Mouse (Mus musculus) kidney, postnatal 25 days (tissue): Measurements from ENCODE around the gene Crmp1.

Experiments
- DNase-seq, 2 experiments: peaks; one replicate each; pipeline ENCODE4 v3.0.0; 2021; ENCODE audit warnings: mixed read lengths in 2 of 2

The Crmp1 gene

GRCm38 (mm10) chr5:37241651-37242151 lies at the start of gene Crmp1:
Gene Crmp1 (plus strand): TSS chr5:37241940.
- no peak for DNase-seq

GRCm38 (mm10) chr5:37196196-37196595 lies 45.5 kb upstream of the Crmp1 start:
- DNase-seq = peak in 1 of 2 experiments; percentile 21

DNA sequence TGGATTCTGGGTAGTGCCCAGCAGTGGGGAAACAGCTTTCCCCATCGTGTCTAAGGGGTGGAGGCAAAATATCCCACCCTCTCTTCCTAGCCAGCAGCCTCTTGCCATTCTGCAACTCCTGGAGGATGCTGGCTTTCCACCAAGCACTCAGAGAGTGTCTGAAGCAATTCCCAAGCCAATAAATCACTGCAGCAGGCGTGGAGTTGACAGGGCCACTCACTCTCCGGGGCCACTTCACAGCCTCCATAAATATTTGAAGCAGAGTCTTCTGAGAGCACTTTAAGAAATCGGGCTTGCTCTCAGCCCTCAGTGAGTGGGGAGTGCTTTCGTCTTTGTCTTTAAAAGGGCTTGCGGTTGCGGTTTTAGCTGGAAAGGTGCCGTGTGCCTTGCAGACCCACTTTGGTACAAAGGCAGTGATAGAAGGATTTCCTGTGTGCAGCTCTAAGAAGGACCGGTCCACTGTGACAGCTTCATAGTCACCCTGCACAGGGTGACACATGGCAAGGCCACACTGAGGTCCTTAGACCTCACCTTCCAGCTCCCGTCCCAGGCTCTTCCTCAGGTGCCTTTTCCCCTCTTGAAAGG lies 45.0 kb upstream of the Crmp1 start:
- DNase-seq = peak in 1 of 2 experiments; percentile 18

DNA sequence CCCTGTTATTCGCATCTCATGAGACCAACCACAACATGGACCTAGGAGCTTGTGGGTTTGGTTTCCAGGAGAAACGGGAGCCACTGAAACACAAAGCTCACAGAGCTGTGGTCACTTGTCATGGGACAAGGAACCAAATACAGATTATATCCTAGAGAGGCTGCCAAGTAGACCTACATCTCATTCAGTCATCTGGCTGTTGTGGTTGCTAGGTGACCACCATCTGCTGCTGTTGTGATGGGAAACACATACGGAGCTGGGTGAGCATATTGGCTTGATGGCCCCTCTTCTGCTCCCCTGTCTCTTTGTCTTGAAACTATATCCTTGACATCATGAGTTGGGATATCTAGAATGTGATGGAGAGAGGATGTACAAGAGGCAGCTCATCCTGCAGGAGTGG lies 44.3 kb upstream of the Crmp1 start:
- no peak for DNase-seq

DNA sequence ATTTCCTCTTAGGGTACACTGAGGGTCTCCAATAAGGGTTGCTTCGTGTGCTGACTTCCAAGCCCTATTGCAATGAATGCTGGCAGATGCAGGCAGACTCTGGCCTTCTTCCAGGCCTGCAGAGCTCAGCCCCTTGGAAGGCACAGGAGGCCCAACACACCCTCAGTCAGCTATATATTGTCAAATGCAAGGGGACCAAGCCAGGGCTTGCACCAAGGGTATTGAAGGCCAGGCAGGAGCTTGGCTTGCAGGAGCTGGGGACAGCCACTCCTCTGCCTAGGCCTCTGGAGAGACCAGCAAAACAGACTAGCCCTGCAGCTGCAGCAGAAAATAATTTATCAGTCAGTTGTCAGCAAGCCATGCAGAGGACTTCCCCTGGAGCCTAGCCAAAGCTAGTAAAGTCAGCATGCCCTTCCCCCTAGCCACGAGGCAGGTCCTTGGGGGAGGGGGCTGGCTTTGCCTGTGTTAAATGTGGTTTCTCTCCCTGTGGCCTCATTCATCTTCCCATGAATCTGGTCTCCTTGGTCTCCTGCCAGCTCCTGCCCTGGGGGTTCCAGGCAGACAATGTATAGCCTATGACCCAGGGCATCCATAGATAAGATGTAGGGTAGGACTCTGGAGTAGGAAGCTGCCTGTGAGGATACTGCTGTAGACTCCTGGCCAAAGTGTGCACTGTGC lies 43.6 kb upstream of the Crmp1 start:
- DNase-seq = peak in 1 of 2 experiments; percentile 24

- no peak for DNase-seq
Measured at GRCm38 (mm10) chr5:37202285-37202684, 39.5 kb upstream of the Crmp1 start.

GRCm38 (mm10) chr5:37204886-37205285 lies 36.9 kb upstream of the Crmp1 start:
- DNase-seq = no peak

GRCm38 (mm10) chr5:37205420-37205819 lies 36.3 kb upstream of the Crmp1 start:
- DNase-seq = peak in 1 of 2 experiments; percentile 4

DNA sequence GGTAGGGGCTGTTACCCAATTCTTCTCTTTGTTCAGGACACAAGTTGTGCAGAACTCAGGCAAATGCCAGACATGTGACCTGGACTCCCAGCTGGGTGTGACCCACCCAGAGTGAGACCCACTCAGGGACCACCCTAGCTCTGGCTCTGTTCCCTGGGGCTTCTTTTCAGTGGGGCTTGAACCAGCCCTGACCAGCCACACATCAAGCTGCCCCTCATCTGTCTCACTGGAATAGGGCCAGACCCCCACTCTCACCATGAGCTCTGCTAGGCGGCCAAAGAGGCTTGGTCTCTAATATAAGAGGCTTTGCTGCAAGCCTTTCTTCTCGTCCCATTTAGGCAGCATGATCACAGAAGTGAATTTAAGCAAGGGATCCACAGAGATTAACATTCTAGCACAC lies 35.4 kb upstream of the Crmp1 start:
- peak in 1 of 2 experiments; percentile 29 for DNase-seq

DNA sequence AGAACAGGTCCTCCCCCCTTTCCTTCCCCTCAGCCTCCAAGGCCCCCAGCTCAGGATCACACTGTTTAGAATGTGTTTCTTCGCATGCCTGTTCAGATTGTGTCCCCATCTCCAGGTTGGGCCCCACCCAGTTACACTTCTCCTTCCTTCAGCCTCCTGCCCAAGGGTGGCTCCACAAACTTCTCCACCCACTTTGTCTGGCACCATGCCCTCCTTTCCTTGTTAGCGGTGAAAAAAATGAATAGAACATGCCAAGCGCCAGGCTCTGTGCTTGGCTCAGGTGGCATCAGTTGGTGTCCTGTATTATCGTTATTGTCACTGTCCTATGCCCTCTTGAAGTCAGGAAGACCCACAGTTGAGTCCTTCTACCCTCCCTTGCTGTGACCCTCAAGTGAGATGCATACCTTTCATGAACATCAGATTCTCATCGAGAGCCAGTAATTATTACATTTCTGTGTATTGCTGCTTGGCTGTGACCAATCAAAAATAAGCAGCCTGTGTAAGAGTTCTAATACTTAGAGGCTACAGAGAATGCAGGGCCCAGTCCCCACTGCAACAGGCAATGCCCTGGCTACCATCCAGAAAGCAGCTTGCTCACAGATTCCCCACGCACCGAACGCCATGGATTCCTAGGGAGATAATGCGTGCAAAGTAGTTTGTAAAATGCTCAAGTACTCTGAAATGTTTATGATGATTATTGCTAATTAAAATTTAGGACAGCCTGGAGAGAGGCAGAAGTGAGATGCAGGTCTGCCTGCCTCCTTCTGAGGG lies 28.6 kb upstream of the Crmp1 start:
- DNase-seq = no peak

DNA sequence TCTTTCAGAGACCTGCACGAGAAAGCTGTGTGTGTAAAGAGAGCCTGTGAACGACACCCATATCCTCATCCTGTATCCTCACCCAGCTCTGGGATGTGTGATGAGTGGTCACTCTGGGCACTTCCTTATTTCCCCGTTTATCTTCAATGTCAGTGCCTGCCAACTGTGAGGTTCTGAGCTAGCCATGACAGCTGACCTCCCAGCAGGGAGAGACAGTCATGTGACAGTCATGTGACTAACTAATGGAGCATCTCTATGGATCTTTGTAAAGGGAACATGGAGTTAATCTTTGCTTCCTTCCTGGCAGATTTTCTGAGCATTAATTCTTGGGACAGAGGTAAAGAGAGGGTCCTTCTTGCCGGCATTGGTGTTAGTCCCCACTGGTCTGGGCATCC lies 28.0 kb upstream of the Crmp1 start:
- no peak for DNase-seq

DNA sequence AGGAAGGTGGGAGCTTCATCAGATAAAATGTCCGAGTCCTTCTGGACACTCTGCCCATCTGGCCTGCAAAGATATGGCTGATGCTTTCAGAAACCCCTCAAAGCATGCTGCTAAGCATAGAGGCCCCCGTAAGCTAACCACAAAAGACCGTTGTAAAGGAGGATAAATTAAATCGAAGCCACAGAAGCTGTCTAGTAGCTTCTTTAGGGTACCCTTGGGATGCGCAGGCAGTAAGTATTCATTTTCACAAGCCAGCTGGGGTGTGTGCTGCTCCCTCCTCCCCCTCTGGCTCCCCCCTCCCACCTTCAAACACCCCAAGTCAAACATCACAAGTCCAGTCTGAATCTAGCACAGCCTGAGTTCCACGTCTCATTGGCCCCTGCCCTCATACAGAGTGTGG lies 27.1 kb upstream of the Crmp1 start:
- no peak for DNase-seq

- DNase-seq = no peak
Measured at GRCm38 (mm10) chr5:37215276-37215675, 26.5 kb upstream of the Crmp1 start.

GRCm38 (mm10) chr5:37219615-37220014 lies 22.1 kb upstream of the Crmp1 start:
- no peak for DNase-seq

DNA sequence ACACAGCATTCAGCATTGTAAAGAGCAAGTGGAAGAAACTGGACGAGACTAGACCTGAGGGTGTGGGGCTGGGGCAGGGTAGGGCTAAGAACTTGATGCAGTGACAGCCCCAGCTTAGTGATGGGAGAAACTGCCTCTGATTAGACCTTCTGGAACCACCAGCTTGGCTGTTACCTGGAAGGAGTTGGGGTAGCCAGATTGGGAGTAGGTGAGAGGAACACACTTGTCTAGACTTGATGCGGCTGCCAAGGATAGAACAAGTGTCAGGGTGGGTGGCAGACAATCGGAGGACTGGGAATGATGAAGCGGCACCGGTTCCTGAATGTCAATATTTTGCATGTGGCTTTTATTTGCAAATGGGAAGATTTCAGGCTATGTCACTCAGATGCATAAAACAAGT lies 21.2 kb upstream of the Crmp1 start:
- no peak for DNase-seq

DNA sequence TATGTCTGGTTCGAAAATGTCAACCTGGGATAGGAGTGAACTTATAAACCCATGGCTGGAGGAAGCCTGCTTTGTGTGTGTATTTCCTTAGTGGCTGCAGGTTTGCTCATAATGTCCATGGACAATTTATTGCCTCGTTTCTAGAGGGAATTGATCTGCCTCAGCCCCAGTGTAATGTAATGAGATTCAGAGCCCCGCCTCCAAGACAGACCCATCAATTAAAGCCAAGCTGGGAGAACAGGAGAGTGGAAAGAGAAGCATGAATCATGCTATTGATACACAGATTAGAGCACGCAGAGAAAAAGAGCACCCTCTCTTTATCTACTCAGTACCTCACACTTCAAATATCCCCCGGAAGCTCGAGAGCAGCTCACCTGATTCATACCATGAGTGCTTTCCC lies 20.2 kb upstream of the Crmp1 start:
- DNase-seq = no peak

DNA sequence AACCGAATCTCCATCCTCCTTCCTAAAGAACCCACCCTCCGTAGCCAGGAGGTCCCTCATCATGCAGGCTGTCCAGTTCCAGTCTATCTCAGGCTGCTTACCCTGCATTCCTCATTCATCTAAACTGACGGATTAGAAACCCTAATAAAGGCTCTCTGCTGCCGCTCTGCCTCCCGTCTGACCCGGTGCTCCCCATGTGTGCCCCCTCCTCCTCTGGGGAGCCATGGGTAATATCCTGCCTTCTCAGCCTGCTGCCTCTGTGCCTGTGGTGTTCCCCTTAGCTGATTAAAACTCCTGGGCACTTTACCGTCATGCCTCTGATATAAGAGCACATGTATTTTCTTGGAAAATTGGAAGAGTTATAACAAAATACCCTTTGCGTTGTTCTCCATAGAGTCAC lies 19.4 kb upstream of the Crmp1 start:
- DNase-seq = no peak

DNA sequence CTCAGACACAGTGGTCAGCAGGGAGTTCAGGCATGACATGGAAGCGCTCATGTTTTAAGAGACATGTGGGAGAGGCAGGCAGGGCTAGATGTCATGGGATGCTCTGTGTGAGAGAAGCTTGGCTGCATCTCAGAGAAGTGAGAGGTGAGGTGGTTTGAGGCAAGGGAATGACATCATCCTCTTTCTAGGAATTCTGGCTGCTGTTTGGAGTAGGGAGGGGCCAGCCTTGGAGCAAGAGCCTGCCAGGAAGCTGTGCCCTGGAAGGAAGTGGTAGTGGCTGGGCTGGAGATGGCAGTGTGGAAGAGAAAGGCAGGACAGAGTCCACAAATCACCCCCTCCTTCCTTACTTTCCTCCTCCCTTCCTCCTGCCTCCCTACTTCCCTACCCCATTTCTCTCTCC lies 16.0 kb upstream of the Crmp1 start:
- no peak for DNase-seq

GRCm38 (mm10) chr5:37227956-37228680 lies 13.6 kb upstream of the Crmp1 start:
- DNase-seq = no peak

DNA sequence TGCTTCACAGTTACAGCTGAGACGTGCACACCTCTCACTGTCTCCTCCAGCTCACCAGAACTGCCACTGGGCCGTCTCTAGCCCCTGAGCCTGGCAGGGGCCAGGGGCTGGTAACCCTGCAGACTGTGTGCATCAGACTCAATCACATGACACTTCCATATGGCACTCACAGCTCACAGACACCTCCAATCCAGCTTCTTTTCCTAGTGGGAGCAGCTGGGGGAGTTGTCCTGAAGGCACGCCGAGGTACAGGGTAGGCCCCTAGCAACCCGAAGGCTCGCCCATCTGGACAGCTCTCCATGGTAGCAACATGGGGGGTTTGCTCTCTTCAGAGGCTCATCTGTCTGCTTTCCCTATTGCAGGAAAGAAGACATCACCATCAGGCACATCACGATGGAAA lies 12.8 kb upstream of the Crmp1 start:
- DNase-seq = no peak

DNA sequence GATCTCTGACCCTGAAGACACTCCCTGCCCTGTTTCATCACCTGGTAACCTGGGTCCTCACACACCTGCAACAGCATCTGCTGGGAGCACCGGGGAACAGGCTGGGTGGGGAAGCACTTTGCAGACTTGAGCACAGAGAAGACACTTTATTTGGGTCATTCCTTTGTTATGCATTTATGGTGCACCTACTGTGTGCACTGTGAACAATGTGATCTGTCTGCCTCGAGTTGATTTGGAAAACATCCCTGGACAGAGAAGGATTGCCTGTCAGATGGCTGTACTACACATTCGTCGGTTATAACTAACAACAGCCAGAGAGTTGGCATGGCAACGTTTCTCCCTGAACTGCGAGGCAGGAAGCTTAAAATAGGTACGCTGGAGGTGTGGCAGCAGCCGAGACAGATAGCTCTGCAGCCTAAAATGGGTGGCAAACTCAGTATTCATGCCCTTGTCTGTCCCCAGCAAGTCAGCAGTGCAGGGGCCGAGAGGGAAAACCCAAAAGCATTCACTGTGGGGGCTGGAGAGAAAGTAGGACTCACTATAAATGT lies 8.7 kb upstream of the Crmp1 start:
- DNase-seq = no peak

GRCm38 (mm10) chr5:37238654-37239053 lies 3.1 kb upstream of the Crmp1 start:
- no peak for DNase-seq

GRCm38 (mm10) chr5:37240550-37240949 lies 1.2 kb upstream of the Crmp1 start:
- DNase-seq = peak in 1 of 2 experiments; percentile 18
